Mouse (Mus musculus) T-cell, adult 2 months (primary cell): ENCODE results near the gene Zfyve21.

Experiments used
- DNase-seq: peaks from one replicate; pipeline ENCODE4 v3.0.0; 2022; ENCODE audit warnings: low spot score

The Zfyve21 gene

GRCm38 (mm10) chr12:111845953-111846352, 32.0 kb downstream of the Zfyve21 start:
- DNase-seq, result no peak

GRCm38 (mm10) chr12:111846815-111847214, 32.8 kb downstream of the Zfyve21 start:
- DNase-seq, result no peak

- DNase-seq, result no peak
Observed at GRCm38 (mm10) chr12:111848300-111848798, 34.4 kb downstream of the Zfyve21 start.

GRCm38 (mm10) chr12:111851235-111851634, 37.3 kb downstream of the Zfyve21 start:
- DNase-seq, result no peak

GRCm38 (mm10) chr12:111851745-111852144, 37.8 kb downstream of the Zfyve21 start:
- DNase-seq, result peak; percentile 5

- peak; percentile 7 for DNase-seq
Observed at GRCm38 (mm10) chr12:111853011-111853436, 39.1 kb downstream of the Zfyve21 start.

GRCm38 (mm10) chr12:111853546-111853945, 39.6 kb downstream of the Zfyve21 start:
- no peak for DNase-seq

- no peak for DNase-seq
Observed at GRCm38 (mm10) chr12:111855448-111855847, 41.5 kb downstream of the Zfyve21 start.

GRCm38 (mm10) chr12:111864206-111864824, 50.3 kb downstream of the Zfyve21 start:
- DNase-seq, result no peak

GRCm38 (mm10) chr12:111869806-111870205, 55.8 kb downstream of the Zfyve21 start:
- DNase-seq, result no peak

GRCm38 (mm10) chr12:111870811-111871210, 56.8 kb downstream of the Zfyve21 start:
- no peak for DNase-seq

GRCm38 (mm10) chr12:111872079-111872478, 58.1 kb downstream of the Zfyve21 start:
- DNase-seq, result no peak

GRCm38 (mm10) chr12:111874601-111875140, 60.7 kb downstream of the Zfyve21 start:
- no peak for DNase-seq

GRCm38 (mm10) chr12:111875499-111875898, 61.5 kb downstream of the Zfyve21 start:
- DNase-seq, result no peak

GRCm38 (mm10) chr12:111878213-111878612, 64.2 kb downstream of the Zfyve21 start:
- DNase-seq, result peak; percentile 75
